Mouse (Mus musculus): ENCODE measurements around the gene Pde9a.

The Pde9a gene

GRCm38 (mm10) chr17:31466854-31467253 is 80.8 kb downstream of the Pde9a start:
- peak; percentile 53 for DNase-seq (ENCODE audit: low read depth, low spot score)

GRCm38 (mm10) chr17:31468496-31468895 is 82.5 kb downstream of the Pde9a start:
- peak; percentile 25 for DNase-seq (ENCODE audit: low read depth, low spot score)

DNA sequence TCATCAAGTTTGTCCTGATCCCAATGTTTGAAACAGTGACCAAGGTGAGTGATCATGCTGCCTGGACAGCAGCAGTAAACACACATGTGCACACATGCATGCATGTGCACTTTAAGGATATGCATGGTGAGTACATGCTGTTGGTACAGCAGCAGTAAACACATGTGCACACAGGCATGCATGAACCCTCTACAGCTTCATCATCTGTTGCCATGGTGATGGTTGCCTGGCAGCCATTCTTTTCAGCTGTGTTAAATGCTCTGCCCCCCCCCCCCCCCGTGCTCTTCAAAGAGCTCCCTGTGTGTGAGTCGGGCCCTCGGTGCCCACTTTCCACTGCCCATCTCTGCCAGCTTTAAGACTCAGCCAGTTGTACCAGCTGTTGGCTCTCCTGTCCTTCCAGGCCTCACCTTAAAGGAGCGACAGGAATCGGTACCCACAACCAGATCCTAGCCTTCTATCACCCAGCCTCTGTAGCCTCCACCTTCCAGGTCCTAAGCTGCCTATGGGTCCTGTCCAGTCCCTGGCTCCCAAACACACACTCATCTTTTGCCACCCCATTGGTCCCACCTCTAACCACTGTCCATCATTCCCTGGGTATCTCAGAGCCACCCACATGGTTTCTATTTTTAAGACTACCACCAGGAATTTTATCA is 84.9 kb downstream of the Pde9a start:
- no peak for DNase-seq (ENCODE audit: low read depth, low spot score)

DNA sequence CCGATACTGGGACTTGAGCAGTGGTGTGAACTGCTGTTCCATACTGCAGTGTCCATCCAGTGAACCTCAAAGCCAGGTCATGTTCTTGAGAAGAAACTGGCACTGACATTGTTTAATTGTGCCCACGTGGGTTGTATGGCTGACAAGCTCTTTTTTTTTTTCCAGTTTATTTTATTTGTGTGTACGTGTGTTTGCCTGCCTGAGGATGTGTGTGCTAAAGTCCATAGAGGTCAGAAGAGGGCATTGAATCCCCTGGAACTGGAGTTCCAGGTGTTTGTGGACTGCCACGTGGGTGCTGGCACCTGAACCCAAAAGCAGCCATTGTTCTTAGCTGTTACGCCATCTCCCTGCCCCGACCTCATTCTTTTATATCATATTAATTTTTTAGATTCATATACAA is 88.4 kb downstream of the Pde9a start:
- no peak for DNase-seq (ENCODE audit: low read depth, low spot score)

DNA sequence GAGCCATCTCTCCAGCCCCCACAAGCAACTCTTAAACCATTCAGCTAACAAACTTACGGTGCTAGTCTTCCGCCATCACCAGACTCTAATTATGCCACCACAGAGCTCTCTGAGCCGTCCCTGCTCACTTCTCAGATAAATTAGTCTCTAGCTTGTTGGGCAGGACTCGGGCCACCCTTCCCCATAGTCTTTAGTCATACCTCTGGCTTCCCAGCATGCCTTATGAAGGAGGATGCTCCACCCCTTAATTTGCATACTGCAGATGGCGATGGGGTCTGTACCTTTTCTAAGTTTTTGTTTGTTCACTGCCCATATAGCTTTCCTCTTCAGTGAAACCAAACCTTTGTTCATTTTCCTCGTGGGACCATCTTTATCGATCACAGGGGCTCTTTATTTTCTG is 92.6 kb downstream of the Pde9a start:
- peak; percentile 75 for DNase-seq (ENCODE audit: low read depth, low spot score)

DNA sequence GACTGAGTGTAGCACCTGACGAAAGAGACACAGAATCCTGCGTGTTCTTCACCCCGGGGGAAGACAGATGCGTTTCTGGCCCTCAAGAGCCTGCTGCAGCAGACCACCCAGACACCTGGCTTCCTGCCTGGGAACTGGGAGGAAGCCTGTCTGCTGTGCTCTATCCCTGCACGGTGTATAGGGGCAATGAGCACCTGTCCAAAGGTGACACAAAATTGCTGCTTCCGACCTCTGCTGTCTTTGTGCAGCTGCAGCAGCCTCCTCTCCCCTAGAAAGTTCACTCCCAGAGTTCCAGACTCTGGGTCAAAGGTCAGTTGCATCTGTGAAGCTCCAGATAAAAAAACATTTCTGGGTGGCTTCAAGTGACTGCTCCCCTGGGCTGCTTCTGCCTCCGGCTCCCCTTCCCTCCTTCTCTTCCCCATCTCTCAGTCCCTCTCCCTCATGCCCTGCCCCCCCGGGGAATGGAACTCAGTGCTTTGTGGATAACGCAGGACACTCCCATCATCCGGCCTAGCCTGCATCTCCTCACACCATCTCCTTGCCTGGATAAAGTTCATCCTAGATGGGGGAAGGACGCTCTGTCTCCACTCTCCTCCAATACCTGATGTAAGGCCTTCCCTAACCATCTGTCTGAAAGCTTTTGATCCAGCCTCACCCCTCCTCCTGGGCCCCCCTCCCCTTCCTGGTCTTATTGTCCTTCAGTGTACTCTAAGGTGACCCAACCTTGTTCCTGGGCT is 93.3 kb downstream of the Pde9a start:
- peak; percentile 68 for DNase-seq (ENCODE audit: low read depth, low spot score)

DNA sequence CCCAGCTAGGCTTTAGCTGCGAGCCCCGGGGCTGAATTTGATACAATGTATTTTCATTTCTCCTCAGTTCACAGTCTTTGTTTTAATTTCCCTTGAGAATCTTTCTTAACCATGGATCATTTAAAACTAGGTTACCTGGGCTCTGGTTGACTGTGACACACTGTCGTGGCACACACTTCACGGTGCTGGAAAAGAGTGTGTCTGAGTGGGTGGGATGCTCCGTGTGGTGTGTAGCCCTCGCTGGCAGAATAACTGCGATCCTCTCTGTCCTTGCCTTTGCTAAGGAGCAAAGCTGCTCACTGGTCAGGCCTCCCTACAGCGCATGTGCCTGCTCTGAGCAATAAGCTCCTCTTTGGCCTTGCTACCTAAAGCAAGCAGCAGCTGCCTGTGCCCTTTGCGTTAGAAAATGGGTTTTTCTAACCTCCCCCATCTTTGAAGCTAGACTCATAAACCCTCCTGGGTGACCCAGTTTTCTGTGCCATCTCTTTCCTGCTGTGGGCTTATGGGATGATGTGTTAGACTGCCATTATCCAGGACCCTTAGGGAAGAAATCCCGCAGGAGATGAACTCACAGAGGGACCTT is 100.7 kb downstream of the Pde9a start:
- DNase-seq (ENCODE audit: low read depth, low spot score), result no peak

DNA sequence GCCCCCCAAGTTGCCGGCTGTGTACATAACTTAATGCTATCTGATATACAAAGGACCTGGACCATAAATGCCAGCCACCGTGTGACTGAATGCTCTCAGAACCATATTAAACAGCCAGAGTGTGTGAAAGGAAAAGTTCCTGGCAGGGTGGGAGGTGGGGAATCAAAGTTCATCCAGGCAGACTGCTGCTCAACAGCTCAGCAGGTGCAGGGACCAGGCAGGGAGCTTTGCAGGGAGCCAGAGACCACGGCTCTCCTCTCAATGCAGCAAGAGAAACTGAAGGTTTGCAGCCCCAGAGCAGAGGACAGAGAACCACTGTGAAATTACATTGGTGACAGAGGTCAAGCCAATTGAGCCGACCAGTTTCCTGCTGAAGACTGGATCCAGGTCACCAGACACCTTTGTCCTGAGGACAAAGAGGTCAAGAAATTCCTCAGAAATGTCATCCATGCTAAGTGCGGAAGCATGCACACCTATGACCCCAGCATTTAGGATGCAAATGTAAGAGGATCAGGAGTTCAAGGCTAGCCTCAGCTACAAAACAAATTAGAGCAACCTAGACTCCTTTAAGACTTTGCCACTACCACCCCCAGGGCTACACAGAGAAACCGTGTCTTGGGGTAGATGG is 101.5 kb downstream of the Pde9a start:
- peak; percentile 59 for DNase-seq (ENCODE audit: low read depth, low spot score)

DNA sequence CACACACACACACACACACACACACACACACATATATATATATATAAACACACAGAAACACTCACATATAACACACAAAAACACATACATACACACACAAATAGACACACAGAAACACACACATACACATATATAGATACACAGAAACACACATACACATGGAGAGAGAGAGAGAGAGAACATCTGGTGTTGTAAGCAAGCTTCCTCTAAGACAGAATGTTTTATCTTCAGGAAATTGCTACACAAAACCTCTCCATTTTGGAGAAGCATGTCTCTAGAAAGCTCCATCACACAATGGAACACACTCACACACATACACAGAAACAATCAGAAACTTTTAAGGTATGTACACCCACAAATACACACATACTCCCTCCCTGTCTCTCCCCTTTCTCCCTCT is 105.3 kb downstream of the Pde9a start:
- DNase-seq (ENCODE audit: low read depth, low spot score), result no peak

DNA sequence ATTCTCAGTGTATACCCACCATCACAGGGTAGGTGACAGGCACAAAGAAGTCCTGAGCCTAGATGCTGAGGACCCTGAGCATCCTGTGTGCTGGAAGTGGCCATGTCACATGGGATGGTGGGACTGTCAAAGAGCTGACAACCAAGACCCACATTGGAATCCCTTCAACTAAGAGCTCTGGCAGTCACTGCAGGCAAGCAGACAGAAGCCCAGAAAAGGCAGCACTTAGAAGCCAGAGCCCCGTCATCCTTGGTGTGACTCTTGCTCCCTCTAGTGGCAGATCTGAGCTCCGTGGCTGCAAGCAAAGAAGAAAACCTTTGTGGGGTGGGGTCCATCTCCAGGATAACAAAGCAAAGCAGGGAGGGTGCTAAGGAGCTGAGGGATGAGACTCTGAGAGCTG is 106.4 kb downstream of the Pde9a start:
- DNase-seq (ENCODE audit: low read depth, low spot score), result peak; percentile 89

DNA sequence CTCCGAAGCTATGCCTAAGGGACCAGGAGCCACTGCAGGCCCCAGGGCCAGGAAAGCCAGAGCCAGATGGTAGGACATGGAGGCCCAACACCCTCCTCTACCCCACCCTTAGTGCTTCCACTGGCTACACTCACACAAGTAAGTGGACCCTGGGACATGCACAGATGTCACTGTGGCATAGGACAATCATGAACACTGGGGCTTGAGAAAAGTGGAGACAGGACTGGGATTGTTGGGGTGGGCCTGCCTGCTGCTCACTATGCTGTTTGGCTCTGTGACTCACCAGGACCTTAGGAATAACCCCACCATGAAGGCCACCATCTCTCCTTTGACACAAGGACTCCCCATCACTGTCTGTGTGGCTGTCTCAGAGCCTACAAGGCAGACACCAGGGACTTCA is 109.0 kb downstream of the Pde9a start:
- DNase-seq (ENCODE audit: low read depth, low spot score), result no peak

- no peak for DNase-seq (ENCODE audit: low read depth, low spot score)
These were observed 111.7 kb downstream of the Pde9a start for GRCm38 (mm10) chr17:31497726-31498125.

- DNase-seq (ENCODE audit: low read depth, low spot score), result no peak
These were observed 113.7 kb downstream of the Pde9a start for GRCm38 (mm10) chr17:31499725-31500124.

DNA sequence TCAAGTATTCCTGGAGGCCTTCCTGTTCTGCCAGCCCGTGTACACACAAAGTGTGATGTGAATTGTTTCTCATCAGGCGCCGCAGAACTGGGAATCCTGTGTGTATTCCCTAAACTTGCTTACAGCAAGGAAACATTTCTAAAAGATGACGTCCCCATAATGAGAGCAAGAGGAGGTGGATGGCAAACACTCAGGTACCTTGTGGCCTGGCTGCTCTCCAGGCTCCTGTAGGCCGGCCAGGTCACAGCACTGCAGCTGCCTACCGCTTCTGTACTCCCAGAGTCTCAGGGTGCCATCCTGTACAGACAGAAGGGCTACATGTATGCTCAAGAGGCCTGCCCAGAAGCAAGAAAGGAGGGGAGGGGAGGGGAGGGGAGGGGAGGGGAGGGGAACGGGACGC is 114.4 kb downstream of the Pde9a start:
- DNase-seq (ENCODE audit: low read depth, low spot score), result no peak

GRCm38 (mm10) chr17:31500908-31501307 is 114.9 kb downstream of the Pde9a start:
- no peak for DNase-seq (ENCODE audit: low read depth, low spot score)

DNA sequence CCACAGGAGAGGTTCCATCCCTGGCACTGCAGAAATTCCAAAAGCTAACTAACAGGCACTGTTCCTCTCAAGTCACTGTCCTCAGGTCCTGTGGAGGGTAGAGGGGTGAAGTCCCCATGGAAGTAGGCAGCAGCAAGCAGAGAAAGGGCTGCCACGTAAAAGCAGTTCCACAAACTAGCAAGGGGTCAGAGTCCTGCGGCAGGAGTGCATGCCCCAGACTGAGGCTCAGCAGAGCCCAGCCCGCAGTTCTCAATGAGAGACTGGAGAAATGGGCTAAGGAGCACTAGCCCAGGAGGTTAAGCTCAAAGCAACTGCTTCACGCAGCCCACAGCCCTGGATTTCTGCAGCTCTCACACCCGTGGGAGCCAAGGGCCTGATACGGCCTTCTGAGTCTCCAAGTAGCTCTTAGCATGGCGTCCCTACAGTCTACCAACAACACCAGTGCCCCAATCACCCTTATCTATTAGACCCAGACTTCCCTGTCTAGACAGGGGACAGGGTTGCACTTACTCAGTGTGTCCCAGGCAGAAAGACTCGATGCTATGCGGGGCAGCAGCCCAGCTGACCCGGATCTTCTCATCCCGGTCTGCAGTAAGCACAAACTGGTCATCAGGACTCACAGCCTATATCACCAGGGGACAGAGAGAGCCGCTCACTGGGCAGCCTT is 116.4 kb downstream of the Pde9a start:
- no peak for DNase-seq (ENCODE audit: low read depth, low spot score)

DNA sequence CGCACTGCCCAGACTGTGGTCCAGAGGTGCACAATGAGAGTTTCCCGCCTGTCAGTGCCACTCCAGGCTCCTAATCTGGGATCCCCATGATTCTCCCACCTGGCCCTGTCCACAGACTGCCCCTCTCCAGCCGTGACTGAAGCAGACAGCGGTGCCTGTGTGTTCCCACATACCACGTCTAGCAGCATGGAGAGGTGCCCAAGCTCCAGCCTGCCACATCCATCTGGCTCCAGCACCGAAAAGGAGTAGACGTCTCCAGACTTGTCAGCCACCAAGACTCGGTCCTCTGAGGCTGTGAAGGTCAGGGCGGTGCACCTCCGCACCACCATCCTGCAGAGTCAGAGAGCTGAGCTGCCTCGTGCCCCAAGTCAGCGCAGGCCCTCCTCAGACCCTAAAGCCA is 117.3 kb downstream of the Pde9a start:
- DNase-seq (ENCODE audit: low read depth, low spot score), result no peak

- no peak for DNase-seq (ENCODE audit: low read depth, low spot score)
These were observed 117.9 kb downstream of the Pde9a start for GRCm38 (mm10) chr17:31503936-31504335.

DNA sequence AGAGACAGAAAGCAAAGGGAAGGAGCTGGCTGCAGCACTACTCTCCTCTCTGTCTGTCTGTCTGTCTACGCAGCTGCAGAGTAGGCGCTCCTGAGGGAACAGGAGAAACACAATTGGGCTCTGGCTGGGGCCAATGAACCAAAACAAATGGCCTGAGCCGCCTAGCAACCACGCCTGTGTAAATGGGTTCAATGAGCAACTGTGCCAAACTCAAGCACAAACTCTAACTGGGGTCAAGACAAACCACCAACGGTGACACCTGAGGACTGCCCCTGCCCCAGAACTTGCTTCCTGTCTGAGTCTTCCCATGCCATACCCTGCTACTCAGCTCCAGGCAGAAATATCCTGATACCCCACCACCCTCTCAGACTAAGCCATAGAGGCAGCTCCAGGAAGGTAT is 119.0 kb downstream of the Pde9a start:
- DNase-seq (ENCODE audit: low read depth, low spot score), result no peak

- no peak for DNase-seq (ENCODE audit: low read depth, low spot score)
These were observed 120.3 kb downstream of the Pde9a start for GRCm38 (mm10) chr17:31506282-31506681.

GRCm38 (mm10) chr17:31510944-31511343 is 124.9 kb downstream of the Pde9a start:
- peak; percentile 71 for DNase-seq (ENCODE audit: low read depth, low spot score)

Measured in ES-CJ7 (cell line).